Mouse (Mus musculus) liver, embryonic 14.5 days (tissue): ENCODE data around the gene Megf11.

ENCODE experiments used
- CTCF ChIP-seq: IDR thresholded peaks from 2 replicates; pipeline ENCODE4 v1.5.1; 2016; ENCODE audit warnings: antibody characterized with exemption, low read depth, control low read depth
- EP300 ChIP-seq: IDR thresholded peaks from 2 replicates; pipeline ENCODE4 v1.6.1; 2016; ENCODE audit warnings: antibody characterized with exemption, low read depth

GRCm38 (mm10) chr9:64693094-64693493 lies 307.7 kb downstream of the Megf11 start:
- TF ChIP-seq CTCF (no peak), EP300 (no peak)
